Mouse (Mus musculus) activated CD4-positive, CD25-positive, alpha-beta regulatory T cell (primary cell): Measurements from ENCODE around the gene Lhfpl3. TPM values are rescaled to one million over a fixed set of nuclear protein-coding genes. Genes with fewer than 3 reads are reported as not detected.

ENCODE experiments used
- polyA plus RNA-seq, 2 experiments: library from polyadenylated mRNA; unstranded; fragments of 100-300 nt; shearing (Covaris generic); gene quantifications; one replicate each; pipeline ENCODE4 v1.2.1; 2017

Lhfpl3 gene
- under 1 TPM; 0.07 TPM for polyA plus RNA-seq

DNA sequence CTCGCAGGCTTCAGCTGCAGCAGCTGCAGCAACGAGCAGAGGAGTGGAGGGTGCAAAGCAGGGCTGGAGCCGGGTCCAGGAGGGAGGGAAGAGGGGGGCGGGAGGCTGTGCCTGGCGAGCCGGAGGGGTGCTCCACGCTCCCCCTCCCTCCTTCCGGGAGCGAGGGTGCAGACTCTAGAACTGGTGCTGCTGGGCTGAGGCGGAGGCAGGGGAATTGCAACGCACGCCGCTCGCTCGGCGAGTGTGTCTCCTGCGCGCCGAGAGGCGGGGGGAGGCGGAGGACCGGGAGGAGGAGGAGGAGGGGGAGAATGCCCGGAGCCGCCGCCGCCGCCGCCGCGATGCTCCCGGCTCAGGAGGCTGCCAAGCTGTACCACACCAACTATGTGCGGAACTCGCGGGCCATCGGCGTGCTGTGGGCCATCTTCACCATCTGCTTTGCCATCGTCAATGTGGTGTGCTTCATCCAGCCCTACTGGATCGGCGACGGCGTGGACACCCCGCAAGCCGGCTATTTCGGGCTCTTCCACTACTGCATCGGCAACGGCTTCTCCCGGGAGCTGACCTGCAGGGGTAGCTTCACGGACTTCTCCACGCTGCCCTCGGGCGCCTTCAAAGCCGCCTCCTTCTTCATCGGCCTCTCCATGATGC, at the start of gene Lhfpl3:
TSS of gene Lhfpl3 (plus strand) at position 175 of the 648 bp plus-strand sequence.

Other genes with a start within 250 kb of the Lhfpl3 start
- gene Orc5, start 195.6 kb upstream of the Lhfpl3 start, polyA plus RNA-seq: 10 to 100 TPM; 33.3 to 48.2 TPM